Mouse (Mus musculus) monocyte, adult 2 months (primary cell): Measurements from ENCODE around the gene Acss2.
"Not testable (repeated sequence)": the region's sequence is repeated elsewhere in the genome, so short reads cannot be mapped to it uniquely, and the experiment has no call there.

Experiments
- DNase-seq, 2 experiments: peaks; one replicate each; pipeline ENCODE4 v3.0.0; 2022; ENCODE audit warnings: low spot score in 2 of 2, low read depth in 1 of 2

Gene Acss2

GRCm38 (mm10) chr2:155537761-155538462 lies 20.2 kb downstream of the Acss2 start:
- no peak for DNase-seq

- DNase-seq: not testable (repeated sequence)
These were observed 20.8 kb downstream of the Acss2 start for GRCm38 (mm10) chr2:155538463-155539057.

GRCm38 (mm10) chr2:155539696-155540095 lies 21.9 kb downstream of the Acss2 start:
- DNase-seq: no peak

GRCm38 (mm10) chr2:155540822-155541458 lies 23.2 kb downstream of the Acss2 start:
- no peak for DNase-seq

GRCm38 (mm10) chr2:155546955-155547354 lies 29.2 kb downstream of the Acss2 start:
- DNase-seq: no peak

- no peak for DNase-seq
These were observed 34.6 kb downstream of the Acss2 start for GRCm38 (mm10) chr2:155552336-155552735.

GRCm38 (mm10) chr2:155552949-155553354 lies 35.2 kb downstream of the Acss2 start:
- DNase-seq: no peak

- DNase-seq: no peak
These were observed 36.8 kb downstream of the Acss2 start for GRCm38 (mm10) chr2:155554426-155554985.

- DNase-seq: no peak
These were observed 44.5 kb downstream of the Acss2 start for GRCm38 (mm10) chr2:155562209-155562608.

GRCm38 (mm10) chr2:155562934-155563333 lies 45.2 kb downstream of the Acss2 start:
- DNase-seq: no peak

GRCm38 (mm10) chr2:155567751-155568150 lies 50.0 kb downstream of the Acss2 start:
- no peak for DNase-seq

- no peak for DNase-seq
These were observed 51.6 kb downstream of the Acss2 start for GRCm38 (mm10) chr2:155569223-155569807.

GRCm38 (mm10) chr2:155573001-155573400 lies 55.3 kb downstream of the Acss2 start:
- DNase-seq: no peak

GRCm38 (mm10) chr2:155573996-155574395 lies 56.2 kb downstream of the Acss2 start:
- DNase-seq: no peak

GRCm38 (mm10) chr2:155574700-155575099 lies 57.0 kb downstream of the Acss2 start:
- no peak for DNase-seq

GRCm38 (mm10) chr2:155576656-155577055 lies 58.9 kb downstream of the Acss2 start:
- DNase-seq: no peak

- no peak for DNase-seq
These were observed 62.6 kb downstream of the Acss2 start for GRCm38 (mm10) chr2:155580331-155580730.

- DNase-seq: no peak
These were observed 64.7 kb downstream of the Acss2 start for GRCm38 (mm10) chr2:155582384-155582995.

- DNase-seq: no peak
These were observed 65.2 kb downstream of the Acss2 start for GRCm38 (mm10) chr2:155582996-155583395.

GRCm38 (mm10) chr2:155583927-155584530 lies 66.3 kb downstream of the Acss2 start:
- no peak for DNase-seq

GRCm38 (mm10) chr2:155585082-155585481 lies 67.3 kb downstream of the Acss2 start:
- DNase-seq: no peak
